Mouse (Mus musculus) ES-E14 (cell line): ENCODE results near the gene Ano10. TPM values are rescaled to one million over a fixed set of nuclear protein-coding genes. Genes with fewer than 3 reads are reported as not detected.

Source experiments
- DNase-seq: peaks from one replicate; pipeline ENCODE4 v3.0.0-alpha.2; 2013; ENCODE audit warnings: low read depth, low spot score
- H3K27ac ChIP-seq: 2 replicates; pipeline ENCODE4 v1.5.1; 2012; ENCODE audit warnings: low read depth, mild to moderate bottlenecking, low read length, moderate library complexity, mixed read lengths; ENCODE audit not compliant: poor library complexity, insufficient read depth, severe bottlenecking
- H3K36me3 ChIP-seq: 2 replicates; pipeline ENCODE4 v1.6.1; 2012; ENCODE audit warnings: mild to moderate bottlenecking, low read length, moderate library complexity, mixed read lengths; ENCODE audit not compliant: control insufficient read depth, poor library complexity, insufficient read depth, severe bottlenecking
- H3K4me1 ChIP-seq, 2 experiments: fragments of 150-350 bp in 1 of 2; sonication (generic) in 1 of 2; 2 replicates each; pipeline ENCODE4 v1.6.1; 2012; ENCODE audit warnings: low read length in 2 of 2, mild to moderate bottlenecking in 1 of 2, mixed read lengths in 1 of 2; ENCODE audit not compliant: control insufficient read depth in 2 of 2, insufficient read depth in 2 of 2, poor library complexity in 1 of 2
- H3K4me3 ChIP-seq, 2 experiments: fragments of 150-350 bp in 1 of 2; sonication (generic) in 1 of 2; 2 replicates each; pipeline ENCODE4 v1.5.1; 2012; ENCODE audit warnings: low read length in 2 of 2, low read depth in 1 of 2, mild to moderate bottlenecking in 1 of 2, mixed read lengths in 1 of 2; ENCODE audit not compliant: insufficient read depth in 1 of 2, poor library complexity in 1 of 2, severe bottlenecking in 1 of 2
- H3K9ac ChIP-seq: 2 replicates; pipeline ENCODE4 v1.6.1; 2012; ENCODE audit warnings: low read depth, mild to moderate bottlenecking, low read length, mixed read lengths; ENCODE audit not compliant: poor library complexity, insufficient read depth, severe bottlenecking
- H3K9me3 ChIP-seq: fragments of 150-350 bp; sonication (generic); 2 replicates; pipeline ENCODE4 v1.6.1; 2012; ENCODE audit warnings: low read depth, mild to moderate bottlenecking, low read length; ENCODE audit not compliant: control insufficient read depth, insufficient read depth
- CHD2 ChIP-seq: IDR thresholded peaks from 2 replicates; pipeline ENCODE4 v1.6.1; 2014; ENCODE audit warnings: mild to moderate bottlenecking, low read depth, low read length, inconsistent platforms
- HCFC1 ChIP-seq: IDR thresholded peaks from 2 replicates; pipeline ENCODE4 v1.6.1; 2012; ENCODE audit warnings: low read length, inconsistent platforms, borderline replicate concordance; ENCODE audit not compliant: insufficient read depth
- MAFK ChIP-seq: IDR thresholded peaks from 2 replicates; pipeline ENCODE4 v1.6.1; 2014; ENCODE audit warnings: mild to moderate bottlenecking, low read depth, low read length, inconsistent platforms; ENCODE audit not compliant: insufficient read depth
- ZC3H11A ChIP-seq: IDR thresholded peaks from 2 replicates; pipeline ENCODE4 v1.6.1; 2012; ENCODE audit warnings: low read depth, mild to moderate bottlenecking, inconsistent platforms, low read length, borderline replicate concordance
- ZNF384 ChIP-seq: IDR thresholded peaks from 2 replicates; pipeline ENCODE4 v1.6.1; 2012; ENCODE audit warnings: low read depth, low read length, inconsistent platforms
- in situ Hi-C, 2 experiments: fragments of 600-800 bp; cut with MboI; formaldehyde crosslinking; loops; one replicate each; pipeline ENCODE4 v1.15.1; 2025; ENCODE audit warnings: low sequenced_read_pairs in 2 of 2, inconsistent platforms in 1 of 2; ENCODE audit not compliant: unreplicated experiment in 2 of 2
- total RNA-seq: library from RNA; depleted of rRNA; stranded (reverse); fragments of 300-350 nt; gene quantifications from 2 replicates; pipeline ENCODE4 v1.2.3, GENCODE M21; 2012

The Ano10 gene
- total RNA-seq, 1 experiment: 13.7 TPM

DNA sequence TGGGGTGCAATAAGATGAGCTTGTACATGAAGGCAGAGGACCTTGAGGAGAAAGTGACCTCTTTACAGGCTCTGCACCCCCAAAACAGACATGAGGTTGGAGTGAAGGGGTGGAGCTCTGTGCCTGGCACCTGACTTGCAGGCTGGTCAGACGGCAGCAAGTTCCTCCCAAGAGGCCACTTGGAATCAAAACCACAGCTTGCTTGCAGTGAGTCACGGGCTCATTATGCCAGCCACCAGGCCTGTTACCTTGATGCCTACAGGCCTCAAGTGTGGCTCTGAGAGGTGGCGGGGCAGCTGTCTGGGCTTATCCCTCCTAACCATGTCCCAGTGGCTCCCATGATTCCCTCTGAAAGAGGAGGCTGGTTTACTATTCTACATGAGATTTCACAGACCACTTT, 114.1 kb downstream of the Ano10 start:
- Histone ChIP-seq H3K4me1 (no peaks in the 10 kb centered on the region), H3K9ac (no peak overlapping the region), H3K4me3 (no peak overlapping the region), H3K27ac (no peak overlapping the region), H3K36me3 (no peaks in the 10 kb centered on the region), H3K9me3 (no peaks in the 10 kb centered on the region)
- TF ChIP-seq HCFC1 (no peak), CHD2 (no peak), ZC3H11A (no peak), ZNF384 (no peak), MAFK (no peak)
- no peak for DNase-seq
- in situ Hi-C loops: no loop called here

GRCm38 (mm10) chr9:122178427-122178826, 115.8 kb downstream of the Ano10 start:
- in situ Hi-C loops: no loop called here
- no peak overlapping the region for H3K27ac ChIP-seq
- H3K4me3 ChIP-seq: no peak overlapping the region
- no peaks in the 10 kb centered on the region for H3K9me3 ChIP-seq
- TF ChIP-seq ZNF384 (no peak), HCFC1 (no peak), ZC3H11A (no peak)
- DNase-seq: no peak
- H3K4me1 ChIP-seq: no peaks in the 10 kb centered on the region
- H3K9ac ChIP-seq: no peak overlapping the region
- H3K36me3 ChIP-seq: no peaks in the 10 kb centered on the region

GRCm38 (mm10) chr9:122177256-122178220, 116.7 kb downstream of the Ano10 start:
- H3K9me3 ChIP-seq: no peaks in the 10 kb centered on the region
- in situ Hi-C loops: no loop called here
- H3K4me1 ChIP-seq: no peaks in the 10 kb centered on the region
- no peak overlapping the region for H3K4me3 ChIP-seq
- H3K9ac ChIP-seq: no peak overlapping the region
- TF ChIP-seq HCFC1 (no peak), ZNF384 (no peak), CHD2 (no peak), ZC3H11A (no peak), MAFK (no peak)
- H3K27ac ChIP-seq: no peak overlapping the region
- no peak for DNase-seq
- no peaks in the 10 kb centered on the region for H3K36me3 ChIP-seq

- Histone ChIP-seq H3K27ac (no peak overlapping the region; the same call in 1 of the 2 replicates), H3K9ac (no peak overlapping the region), H3K9me3 (no peaks in the 10 kb centered on the region), H3K4me3 (no peak overlapping the region), H3K36me3 (no peaks in the 10 kb centered on the region), H3K4me1 (no peaks in the 10 kb centered on the region)
- no peak for TF ChIP-seq MAFK
- no peak for TF ChIP-seq ZC3H11A
- no peak for TF ChIP-seq CHD2
- no peak for TF ChIP-seq ZNF384
- no peak for TF ChIP-seq HCFC1
- in situ Hi-C loops: no loop called here
- DNase-seq: no peak
These were observed 119.5 kb downstream of the Ano10 start for GRCm38 (mm10) chr9:122174723-122175122.
